Mouse (Mus musculus): ENCODE measurements around the gene Sdhb. TPM values are rescaled to one million over a fixed set of nuclear protein-coding genes. Genes with fewer than 3 reads are reported as not detected.
A peak's percentile ranks its signal among the peaks of the same experiment; 100 is the strongest.

Gene Sdhb
- polyA plus RNA-seq (2015; fragmentation: Nextera tagmentation; extraction: Ambion mirVana) = 428 and 441 TPM in 2 replicates

DNA sequence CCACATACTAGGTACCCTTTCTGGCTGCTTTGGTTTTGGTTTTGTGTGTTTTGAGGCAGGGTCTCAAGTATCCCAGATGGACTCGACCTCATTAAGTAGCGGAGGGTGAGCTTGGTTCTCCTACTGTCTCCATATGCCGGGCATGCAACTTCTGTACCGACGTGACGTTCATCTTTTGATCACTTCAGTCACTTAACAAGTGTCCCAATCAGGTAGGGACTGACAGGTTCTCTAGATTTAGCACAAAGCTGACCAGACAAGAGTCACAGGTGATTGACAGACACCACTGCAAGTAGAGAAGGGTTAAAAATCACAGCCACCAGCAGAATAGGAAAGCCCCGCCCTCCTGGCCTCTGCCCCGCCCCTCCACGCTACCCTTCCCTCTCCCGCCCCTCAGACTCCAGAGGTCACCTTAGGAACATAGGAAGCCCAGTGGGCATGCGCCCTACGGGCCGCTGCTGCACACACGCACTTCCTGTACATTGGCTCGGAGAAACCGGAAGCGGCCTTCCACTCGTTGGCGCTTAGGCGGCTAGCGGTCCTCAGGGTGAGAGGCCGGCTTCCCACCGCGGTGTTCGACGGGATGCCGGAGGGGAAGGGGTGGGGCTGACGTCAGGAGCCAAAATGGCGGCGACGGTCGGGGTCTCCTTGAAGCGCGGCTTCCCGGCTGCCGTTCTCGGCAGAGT, at the start of gene Sdhb:
Sdhb (plus strand) TSS at position 423 of the 686 bp plus-strand sequence.
- Histone ChIP-seq H3K27me3 (no peaks in the 10 kb centered on the region), H3K36me3 (0 out of 2 replicates have a peak, but pooled peaks cover 2% of the 10 kb centered on the region), H3K9me3 (no peaks in the 10 kb centered on the region), H3K4me1 (peaks cover 47% of the 10 kb centered on the region), H3K27ac (replicated peaks) (peak within 1 kb of the TSS; percentile 87), H3K4me3 (peak within 1 kb of the TSS; percentile 92), H3K9ac (replicated peaks) (peak within 1 kb of the TSS; percentile 97), H3K4me2 (replicated peaks) (peak within 1 kb of the TSS; percentile 95)
- WGBS = 3% methylated on average over 37 of the region's 37 CpGs
- peak; percentile 96 for ATAC-seq (replicated peaks)

DNA sequence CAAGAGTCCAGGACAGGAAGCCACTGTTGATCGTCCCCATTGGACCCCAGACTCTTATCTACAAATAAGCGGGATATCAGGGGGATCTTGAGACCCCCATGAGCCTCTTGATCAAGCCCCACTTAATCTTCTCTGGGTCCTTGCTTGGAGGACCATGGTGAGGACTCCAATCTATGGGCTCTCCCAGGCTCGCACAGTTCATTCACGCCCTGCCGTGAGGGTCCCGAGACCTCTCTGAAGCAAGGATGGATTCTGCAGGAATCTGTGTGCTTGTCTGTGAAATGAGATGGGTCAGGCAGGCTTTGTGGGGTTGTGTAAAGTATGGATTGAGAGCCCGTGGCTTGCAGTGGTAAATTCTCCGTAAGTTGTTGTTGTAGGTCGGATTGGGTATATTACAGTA, 49.6 kb upstream of the Sdhb start:
- Histone ChIP-seq H3K27ac (replicated peaks) (no peak overlapping the region), H3K36me3 (no peaks in the 10 kb centered on the region)
- ATAC-seq (replicated peaks) = no peak

DNA sequence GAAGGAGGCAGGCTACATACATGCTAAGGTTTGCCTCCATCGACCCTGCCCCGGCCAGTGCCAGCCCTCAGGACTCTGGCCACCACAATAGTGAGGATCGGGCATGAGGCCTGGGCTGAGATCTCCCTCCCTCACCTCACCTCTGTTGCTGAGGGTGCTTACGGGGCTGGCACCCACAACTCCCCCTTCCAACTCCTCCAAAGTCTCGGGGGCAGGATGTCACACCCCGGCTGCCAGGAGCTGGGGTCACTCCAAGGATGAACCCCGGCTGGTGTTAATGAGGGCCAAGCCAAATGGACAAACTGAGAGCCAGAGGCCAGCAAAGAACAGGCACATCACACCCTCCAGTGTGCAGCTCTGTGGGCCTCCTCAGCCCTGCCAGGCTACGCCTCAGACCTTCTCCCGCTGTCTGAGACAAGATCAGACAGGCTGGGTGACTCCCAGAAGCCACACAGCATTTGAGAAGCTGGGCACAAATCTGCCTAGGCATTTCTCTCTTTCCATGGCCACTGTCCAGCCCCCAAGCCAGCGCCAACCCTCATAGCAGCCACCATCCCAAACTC, 48.7 kb upstream of the Sdhb start:
- H3K9me3 ChIP-seq = no peaks in the 10 kb centered on the region
- no peak overlapping the region for H3K4me2 ChIP-seq (replicated peaks)
- WGBS = 91% methylated on average over 10 of the region's 10 CpGs
- H3K4me1 ChIP-seq = peaks cover 13% of the 10 kb centered on the region; the same call in 1 of the 2 replicates
- H3K27ac ChIP-seq (replicated peaks) = no peak overlapping the region
- H3K27me3 ChIP-seq = peaks cover 6% of the 10 kb centered on the region
- no peaks in the 10 kb centered on the region for H3K36me3 ChIP-seq
- H3K9ac ChIP-seq (replicated peaks) = no peak overlapping the region
- ATAC-seq (replicated peaks) = no peak
- H3K4me3 ChIP-seq = no peak overlapping the region

More for the DNA sequence above, 49.6 kb upstream of the Sdhb start:
- peaks cover 10% of the 10 kb centered on the region for H3K27me3 ChIP-seq
- peaks cover 14% of the 10 kb centered on the region for H3K4me1 ChIP-seq
- no peaks in the 10 kb centered on the region for H3K9me3 ChIP-seq
- H3K9ac ChIP-seq (replicated peaks) = no peak overlapping the region
- no peak overlapping the region for H3K4me3 ChIP-seq
- WGBS = 89% methylated on average over 9 of the region's 9 CpGs
- no peak overlapping the region for H3K4me2 ChIP-seq (replicated peaks)

DNA sequence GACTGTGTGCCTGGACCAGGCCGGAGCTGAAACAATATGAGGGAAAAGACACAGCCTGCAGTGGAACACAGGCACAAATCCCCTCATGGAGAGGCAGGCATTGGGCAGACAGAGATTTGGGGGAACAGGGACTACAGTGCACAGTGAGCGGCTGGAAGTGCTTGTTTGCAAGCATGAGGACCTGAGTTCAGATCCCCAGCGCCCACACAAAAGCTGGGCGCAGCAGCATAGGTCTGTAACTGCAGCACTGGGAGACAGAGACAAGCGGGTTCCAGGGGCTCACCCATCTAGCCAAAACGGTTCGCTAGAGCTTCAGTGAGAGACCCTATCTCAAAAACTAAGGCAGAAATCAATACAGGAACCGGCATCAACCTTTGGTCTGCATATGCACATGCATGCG, 47.4 kb upstream of the Sdhb start:
- H3K9ac ChIP-seq (replicated peaks) = no peak overlapping the region
- H3K4me2 ChIP-seq (replicated peaks) = no peak overlapping the region
- no peak overlapping the region for H3K27ac ChIP-seq (replicated peaks)
- no peak overlapping the region for H3K4me3 ChIP-seq
- WGBS = 97% methylated on average over 9 of the region's 9 CpGs
- no peak for ATAC-seq (replicated peaks)
- H3K4me1 ChIP-seq = peaks cover 13% of the 10 kb centered on the region; the same call in 1 of the 2 replicates
- H3K27me3 ChIP-seq = no peaks in the 10 kb centered on the region
- no peaks in the 10 kb centered on the region for H3K36me3 ChIP-seq
- no peaks in the 10 kb centered on the region for H3K9me3 ChIP-seq

DNA sequence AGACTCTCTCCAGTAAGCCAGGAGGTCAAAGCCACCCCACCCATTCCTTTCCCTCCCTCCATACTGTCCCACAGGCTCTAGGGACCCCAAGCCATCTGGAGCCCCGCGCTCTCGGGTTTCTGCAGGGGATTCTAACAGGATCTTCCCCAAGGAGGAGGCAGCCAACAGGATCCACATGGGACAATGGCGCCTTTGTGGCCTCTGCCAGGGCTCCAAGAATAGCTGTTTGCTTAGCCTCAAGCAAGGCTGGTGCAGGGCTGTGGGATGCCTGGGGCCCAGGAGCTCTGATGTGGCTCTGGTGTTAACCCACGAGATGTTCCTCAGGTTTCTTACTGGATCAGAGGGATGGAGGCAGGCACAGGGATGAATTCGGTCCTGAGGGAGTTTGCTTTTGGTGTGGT, 46.3 kb upstream of the Sdhb start:
- no peak for ATAC-seq (replicated peaks)
- 47% methylated on average over 6 of the region's 6 CpGs for WGBS
- Histone ChIP-seq H3K4me3 (no peak overlapping the region), H3K36me3 (no peaks in the 10 kb centered on the region), H3K27ac (replicated peaks) (no peak overlapping the region), H3K4me1 (peaks cover 13% of the 10 kb centered on the region; the same call in 1 of the 2 replicates), H3K27me3 (no peaks in the 10 kb centered on the region), H3K9ac (replicated peaks) (no peak overlapping the region), H3K9me3 (no peaks in the 10 kb centered on the region), H3K4me2 (replicated peaks) (no peak overlapping the region)

DNA sequence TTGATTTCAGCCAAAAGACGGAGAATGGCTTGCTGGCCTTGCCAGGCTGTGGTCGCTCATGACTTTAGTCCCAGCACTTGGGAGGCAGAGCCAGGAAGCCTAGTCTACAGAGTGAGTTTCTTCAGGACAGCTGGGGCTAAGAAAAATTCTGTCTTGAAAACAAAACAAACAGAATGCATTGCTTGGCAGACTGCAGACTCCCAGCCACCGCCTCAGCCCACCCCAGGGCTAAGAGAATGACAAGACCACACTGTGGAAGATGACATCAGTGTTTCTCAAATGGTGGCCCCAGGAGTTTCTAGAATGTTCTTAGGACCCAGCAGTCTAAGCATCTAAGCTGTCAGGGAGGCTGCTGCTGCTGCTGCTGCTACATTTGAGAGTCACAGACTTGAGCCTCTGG, 45.8 kb upstream of the Sdhb start:
- H3K27ac ChIP-seq (replicated peaks) = no peak overlapping the region
- H3K4me1 ChIP-seq = peaks cover 13% of the 10 kb centered on the region; the same call in 1 of the 2 replicates
- no peak overlapping the region for H3K4me3 ChIP-seq
- H3K4me2 ChIP-seq (replicated peaks) = no peak overlapping the region
- no peak overlapping the region for H3K9ac ChIP-seq (replicated peaks)
- H3K36me3 ChIP-seq = no peaks in the 10 kb centered on the region
- 70% methylated on average over 3 of the region's 3 CpGs for WGBS
- no peak for ATAC-seq (replicated peaks)
- H3K9me3 ChIP-seq = no peaks in the 10 kb centered on the region
- H3K27me3 ChIP-seq = no peaks in the 10 kb centered on the region

DNA sequence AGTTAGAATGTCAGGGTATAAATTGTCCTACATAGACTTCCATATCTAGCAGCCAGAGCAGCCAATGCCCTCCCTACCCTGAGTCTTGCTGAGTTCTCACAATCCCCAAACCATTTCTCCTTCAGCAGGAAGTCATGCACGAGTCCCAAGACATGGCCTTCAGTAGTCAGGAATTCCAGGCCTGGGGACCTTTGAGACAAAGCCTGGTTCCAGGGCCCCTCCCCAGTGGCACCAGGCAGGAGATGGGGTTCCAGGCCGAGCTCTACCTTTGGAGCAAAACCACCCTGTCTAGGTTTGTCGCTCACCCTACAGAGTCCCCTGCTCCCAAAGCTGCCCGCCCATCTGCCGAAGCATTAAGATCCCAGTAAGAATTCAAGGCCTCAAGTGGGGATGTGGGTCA, 44.7 kb upstream of the Sdhb start:
- no peak overlapping the region for H3K4me2 ChIP-seq (replicated peaks)
- no peak for ATAC-seq (replicated peaks)
- H3K9me3 ChIP-seq = no peaks in the 10 kb centered on the region
- 94% methylated on average over 5 of the region's 5 CpGs for WGBS
- H3K9ac ChIP-seq (replicated peaks) = no peak overlapping the region
- peaks cover 8% of the 10 kb centered on the region; the same call in 1 of the 2 replicates for H3K4me1 ChIP-seq
- H3K27ac ChIP-seq (replicated peaks) = no peak overlapping the region
- H3K4me3 ChIP-seq = no peak overlapping the region
- no peaks in the 10 kb centered on the region for H3K36me3 ChIP-seq
- H3K27me3 ChIP-seq = no peaks in the 10 kb centered on the region

DNA sequence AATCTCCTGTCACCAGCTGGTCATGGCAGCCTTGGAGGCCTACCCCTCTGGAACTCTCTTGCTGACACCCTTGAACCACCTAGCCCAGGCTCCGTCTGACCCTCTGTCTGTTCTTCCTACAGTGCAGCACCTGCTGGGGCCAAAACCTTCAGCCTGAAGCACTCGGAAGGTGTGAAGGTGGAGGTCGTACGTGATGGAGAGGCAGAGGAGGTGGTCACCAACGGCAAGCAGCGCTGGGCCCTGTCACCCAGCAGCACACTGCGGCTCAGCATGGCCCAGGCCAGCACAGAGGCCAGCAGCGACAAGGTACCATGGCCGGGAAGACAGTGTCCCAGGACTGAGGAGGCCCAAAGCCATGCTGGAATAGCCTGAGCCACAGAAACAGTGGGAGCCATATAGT, 43.6 kb upstream of the Sdhb start:
- WGBS = 92% methylated on average over 9 of the region's 9 CpGs
- H3K27me3 ChIP-seq = no peaks in the 10 kb centered on the region

DNA sequence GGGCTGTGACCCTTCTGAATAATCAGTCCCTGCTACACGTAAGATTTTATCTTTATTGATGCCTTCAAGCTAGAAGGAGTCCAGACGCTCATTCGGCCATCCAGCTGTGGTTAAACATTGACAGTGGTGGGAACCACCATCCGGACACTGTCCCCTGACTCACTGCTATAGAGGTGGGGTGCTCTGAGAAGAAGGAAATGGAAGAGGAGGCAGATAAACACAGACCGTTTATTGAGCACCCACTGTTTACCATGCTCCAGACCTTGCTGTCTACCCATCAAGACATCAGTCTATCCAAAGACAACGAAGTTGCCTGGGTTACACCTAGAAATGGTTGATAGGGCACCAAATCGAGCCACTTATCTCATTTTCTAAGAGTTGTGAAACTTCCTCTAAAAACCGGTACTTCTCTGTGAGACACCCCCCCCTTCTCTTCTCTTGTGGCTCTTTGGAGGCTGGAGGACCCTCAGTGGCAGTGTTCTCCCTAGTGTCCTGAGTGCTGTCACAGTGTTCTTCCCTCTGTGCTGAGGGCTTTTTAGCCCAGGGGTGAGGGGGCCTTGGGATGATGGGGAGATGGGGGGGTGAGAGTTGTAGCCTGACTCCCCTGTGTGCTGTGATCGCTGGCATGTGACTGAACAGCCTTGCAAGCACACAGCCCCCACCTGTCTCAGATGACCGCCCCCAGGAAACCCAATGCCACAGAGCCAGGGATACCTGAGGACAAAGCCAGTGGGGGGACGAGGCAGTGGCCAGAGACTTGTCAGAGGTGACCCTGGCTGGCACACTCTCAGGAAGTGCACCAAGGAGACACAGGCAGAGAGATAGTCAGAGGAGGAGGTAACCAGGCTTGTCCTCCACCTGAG, 40.8 kb upstream of the Sdhb start:
- Histone ChIP-seq H3K36me3 (no peaks in the 10 kb centered on the region), H3K27me3 (no peaks in the 10 kb centered on the region)

More for the DNA sequence above, 43.6 kb upstream of the Sdhb start:
- Histone ChIP-seq H3K27ac (replicated peaks) (no peak overlapping the region), H3K4me2 (replicated peaks) (no peak overlapping the region), H3K36me3 (no peaks in the 10 kb centered on the region), H3K4me1 (peaks cover 8% of the 10 kb centered on the region; the same call in 1 of the 2 replicates), H3K4me3 (no peak overlapping the region), H3K9ac (replicated peaks) (no peak overlapping the region), H3K9me3 (no peaks in the 10 kb centered on the region)
- no peak for ATAC-seq (replicated peaks)

DNA sequence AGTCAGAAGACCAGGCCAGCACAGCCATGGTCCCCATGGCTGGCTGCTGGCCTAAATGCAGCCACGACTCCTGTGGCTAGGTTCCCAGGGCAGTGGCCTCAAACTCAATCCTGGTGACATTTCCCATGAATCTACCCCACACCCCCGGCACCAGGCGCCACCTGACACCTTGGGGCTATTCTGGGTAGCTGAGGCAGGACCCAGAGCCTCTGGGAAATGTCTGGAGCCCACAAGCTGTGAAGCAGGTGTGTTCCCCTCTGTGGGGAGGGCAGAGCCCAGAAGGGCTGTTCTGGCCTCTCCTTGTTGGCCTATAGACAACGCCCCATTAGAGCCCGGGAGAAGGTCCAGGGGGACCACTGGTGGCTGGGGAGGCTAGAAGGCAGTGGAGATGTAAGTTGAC, 38.5 kb upstream of the Sdhb start:
- Histone ChIP-seq H3K27ac (replicated peaks) (no peak overlapping the region), H3K9ac (replicated peaks) (no peak overlapping the region), H3K4me2 (replicated peaks) (no peak overlapping the region), H3K36me3 (no peaks in the 10 kb centered on the region), H3K9me3 (no peaks in the 10 kb centered on the region), H3K27me3 (no peaks in the 10 kb centered on the region), H3K4me3 (no peak overlapping the region), H3K4me1 (no peaks in the 10 kb centered on the region)
- no peak for ATAC-seq (replicated peaks)
- WGBS = 89% methylated on average over 5 of the region's 5 CpGs

More for the DNA sequence above, 40.8 kb upstream of the Sdhb start:
- Histone ChIP-seq H3K4me3 (no peak overlapping the region), H3K4me1 (peaks cover 2% of the 10 kb centered on the region; the same call in 1 of the 2 replicates), H3K9ac (replicated peaks) (no peak overlapping the region), H3K9me3 (no peaks in the 10 kb centered on the region), H3K4me2 (replicated peaks) (no peak overlapping the region), H3K27ac (replicated peaks) (no peak overlapping the region)
- WGBS = 83% methylated on average over 11 of the region's 11 CpGs
- no peak for ATAC-seq (replicated peaks)

DNA sequence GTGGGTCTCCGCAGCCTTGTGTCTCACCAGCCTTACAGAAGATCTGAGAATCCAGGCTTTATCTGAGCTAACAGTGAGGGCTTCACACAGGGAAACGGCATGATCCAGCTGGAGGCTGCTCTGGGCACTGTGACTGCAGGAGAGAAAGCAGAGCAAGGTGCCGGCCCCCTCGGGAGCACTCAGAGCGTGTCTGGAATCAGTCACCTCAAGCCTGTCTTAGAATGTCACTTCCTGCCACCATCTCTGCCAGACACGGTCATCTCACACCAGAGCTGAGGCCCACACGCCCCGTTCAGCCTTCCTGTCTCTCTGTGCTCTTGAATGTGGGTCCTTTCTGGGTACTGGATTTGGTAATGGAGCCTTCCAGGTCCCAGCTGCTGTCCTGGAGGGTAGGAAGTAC, 35.4 kb upstream of the Sdhb start:
- Histone ChIP-seq H3K4me2 (replicated peaks) (no peak overlapping the region), H3K9ac (replicated peaks) (no peak overlapping the region), H3K36me3 (no peaks in the 10 kb centered on the region), H3K4me1 (peaks cover 3% of the 10 kb centered on the region; the same call in 1 of the 2 replicates), H3K27me3 (no peaks in the 10 kb centered on the region), H3K4me3 (no peak overlapping the region), H3K27ac (replicated peaks) (no peak overlapping the region), H3K9me3 (no peaks in the 10 kb centered on the region)
- ATAC-seq (replicated peaks) = no peak
- 82% methylated on average over 8 of the region's 8 CpGs for WGBS

DNA sequence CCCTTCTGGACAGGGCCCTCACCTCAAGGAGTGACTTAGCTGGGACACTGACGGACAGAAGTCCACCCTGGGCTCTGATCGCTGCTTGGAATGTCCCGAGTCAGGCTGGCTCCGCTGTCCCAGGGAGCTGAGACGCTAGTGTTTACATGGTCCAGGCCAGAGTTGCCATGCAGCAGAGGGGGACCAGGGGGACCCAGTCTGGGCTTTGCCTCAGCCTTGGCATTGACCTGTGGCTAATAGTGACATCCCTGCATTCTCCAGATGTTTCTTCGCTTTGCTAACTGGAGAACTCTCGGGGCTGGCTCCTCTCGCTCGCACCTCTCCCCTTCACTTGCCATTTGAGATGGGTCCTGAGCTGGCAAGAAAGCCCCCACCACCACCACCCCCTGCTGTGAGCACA, 32.7 kb upstream of the Sdhb start:
- no peaks in the 10 kb centered on the region for H3K9me3 ChIP-seq
- no peak overlapping the region for H3K9ac ChIP-seq (replicated peaks)
- H3K4me2 ChIP-seq (replicated peaks) = no peak overlapping the region
- no peak for ATAC-seq (replicated peaks)
- no peaks in the 10 kb centered on the region for H3K36me3 ChIP-seq
- no peak overlapping the region for H3K27ac ChIP-seq (replicated peaks)
- peaks cover 3% of the 10 kb centered on the region; the same call in 1 of the 2 replicates for H3K4me1 ChIP-seq
- WGBS = 90% methylated on average over 9 of the region's 9 CpGs
- H3K27me3 ChIP-seq = no peaks in the 10 kb centered on the region
- H3K4me3 ChIP-seq = no peak overlapping the region

Measured in forebrain, embryonic 15.5 days (tissue).